Mouse (Mus musculus): Measurements from ENCODE around the gene Phf23. TPM values are rescaled to one million over a fixed set of nuclear protein-coding genes. Genes with fewer than 3 reads are reported as not detected.

Gene Phf23
- polyA plus RNA-seq, 1 experiment, result 44.4 TPM

DNA sequence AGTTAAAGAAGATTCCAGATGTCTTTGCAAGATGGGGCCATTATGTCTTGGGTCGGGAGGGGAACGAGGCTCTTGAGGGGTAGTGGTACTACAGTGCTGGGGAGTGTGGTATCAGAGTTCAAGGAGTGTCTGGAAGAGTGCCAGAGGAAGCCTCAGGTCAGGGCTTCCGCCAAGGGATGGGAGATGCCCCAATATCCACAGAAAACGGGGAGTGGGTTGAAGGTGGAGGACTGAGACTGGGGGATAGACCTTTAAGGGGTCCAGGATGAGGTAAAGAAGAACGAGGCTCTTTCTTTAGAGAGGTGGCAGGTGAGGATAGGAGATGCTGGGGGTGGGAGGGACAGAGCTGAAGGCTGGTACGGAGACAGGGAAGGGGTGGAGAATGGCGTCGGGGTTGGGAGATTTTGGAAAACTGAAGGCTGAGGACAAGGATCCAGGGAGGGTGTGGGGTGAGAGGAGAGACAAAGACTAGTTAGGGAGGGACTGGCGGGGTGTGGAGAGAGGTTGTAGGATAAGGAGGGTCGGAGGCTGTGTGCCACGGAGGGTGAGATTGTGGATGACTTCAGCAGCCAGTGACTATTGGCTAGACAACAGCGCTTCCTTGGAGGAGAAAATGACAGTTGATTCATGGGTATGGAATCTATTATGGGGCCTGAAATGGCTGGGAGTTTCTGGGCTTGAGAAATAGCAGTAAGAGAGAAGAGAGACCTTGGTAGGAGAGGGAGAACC lies 33.0 kb downstream of the Phf23 start:
- Histone ChIP-seq H3K4me1 (ENCODE audit: control insufficient read depth, insufficient read depth, low read length) (peaks cover 19% of the 10 kb centered on the region; the same call in 1 of the 2 replicates), H3K4me3 (replicated peaks; ENCODE audit: insufficient read depth, low read depth, low read length) (peak overlapping the region; percentile 53), H3K27me3 (ENCODE audit: control insufficient read depth, insufficient read depth, low read length) (no peaks in the 10 kb centered on the region), H3K27ac (ENCODE audit: insufficient read depth, low read length) (peak overlapping the region; percentile 41)
- DNase-seq, result peak in 1 of 2 experiments; percentile 36
- TF ChIP-seq POLR2A (IDR thresholded peaks at IDR 0.05; ENCODE audit: borderline replicate concordance, insufficient read depth, low read length) (no peak), CTCF (IDR thresholded peaks at IDR 0.05; ENCODE audit: borderline replicate concordance, insufficient read depth, low read depth, low read length) (no peak)
- 17% methylated on average over 12 of the region's 12 CpGs for WGBS

DNA sequence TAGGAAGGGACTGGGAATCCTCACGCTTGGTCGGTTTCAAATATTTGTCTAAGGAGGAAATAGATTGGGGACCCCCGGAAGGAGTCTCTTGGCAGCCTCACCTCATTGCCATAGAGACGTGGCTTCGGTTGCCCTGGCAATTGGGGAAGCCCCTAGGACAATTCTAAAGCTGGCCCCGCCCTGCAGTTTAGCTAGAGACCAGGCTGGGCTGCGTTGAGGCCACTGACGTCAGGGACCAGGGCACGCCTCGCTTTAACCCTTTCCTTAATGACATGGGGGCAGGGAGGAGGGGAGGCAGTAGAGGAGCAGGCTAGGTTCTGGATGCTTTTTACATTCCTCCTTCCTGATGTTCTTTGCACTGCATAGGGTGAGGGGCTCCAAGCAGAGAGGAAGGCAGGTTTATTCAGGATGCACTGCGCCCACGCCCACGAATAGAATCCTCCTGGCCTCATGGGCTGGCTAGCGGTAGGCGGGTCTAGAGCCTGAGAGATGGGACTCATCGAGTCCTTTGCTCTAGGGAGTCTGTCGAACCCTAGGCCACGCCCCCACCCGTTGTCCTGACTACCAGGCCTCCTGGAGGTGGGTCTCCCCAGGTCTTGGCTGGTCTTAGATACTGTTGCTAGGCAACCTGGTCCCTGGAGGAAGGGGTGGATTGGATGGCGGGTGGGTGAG lies 33.7 kb downstream of the Phf23 start:
- Histone ChIP-seq H3K4me1 (ENCODE audit: control insufficient read depth, insufficient read depth, low read length) (peaks cover 16% of the 10 kb centered on the region; the same call in 1 of the 2 replicates), H3K4me3 (replicated peaks; ENCODE audit: insufficient read depth, low read depth, low read length) (peak overlapping the region; percentile 53), H3K27me3 (ENCODE audit: control insufficient read depth, insufficient read depth, low read length) (no peaks in the 10 kb centered on the region), H3K27ac (ENCODE audit: insufficient read depth, low read length) (peak overlapping the region; percentile 41; the same call in 1 of the 2 replicates)
- 5% methylated on average over 20 of the region's 20 CpGs for WGBS
- TF ChIP-seq CTCF (IDR thresholded peaks at IDR 0.05; ENCODE audit: borderline replicate concordance, insufficient read depth, low read depth, low read length), result no peak
- TF ChIP-seq POLR2A (IDR thresholded peaks at IDR 0.05; ENCODE audit: borderline replicate concordance, insufficient read depth, low read length), result no peak
- DNase-seq, result peak; percentile 67 to 75

DNA sequence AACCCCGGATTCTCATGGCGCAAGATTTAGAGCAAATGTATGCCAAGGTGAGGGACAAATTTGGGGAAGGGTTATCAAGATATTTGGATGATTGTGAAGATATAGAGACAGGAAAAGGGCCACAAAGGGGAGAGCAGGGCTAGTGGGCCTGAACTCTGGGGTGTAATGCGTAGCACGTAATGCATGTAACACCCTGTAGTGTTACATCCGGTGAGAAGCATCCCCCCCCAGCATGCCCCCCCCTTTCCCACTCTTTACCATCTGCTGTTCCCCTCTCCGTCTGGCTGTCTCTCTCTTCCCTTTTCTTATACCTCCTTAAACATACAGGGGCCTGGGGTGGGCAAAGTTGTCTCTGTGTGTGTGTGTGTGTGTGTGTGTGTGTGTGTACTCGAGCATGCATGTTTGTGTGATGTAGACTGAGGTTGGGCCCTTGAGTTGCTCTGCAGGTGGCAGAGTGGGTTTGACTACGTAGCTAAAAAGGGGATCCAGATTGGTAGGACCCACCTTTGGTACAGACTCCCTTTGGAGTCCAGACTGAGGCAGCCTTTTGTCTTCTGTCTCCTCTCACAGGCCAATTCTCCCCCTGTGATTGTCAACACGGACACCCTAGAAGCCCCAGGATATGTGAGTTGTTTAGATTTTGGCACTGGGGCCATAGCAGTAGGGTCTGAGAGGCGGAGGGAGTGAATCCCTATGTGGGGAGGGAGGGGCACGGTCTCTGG lies 34.4 kb downstream of the Phf23 start:
- Histone ChIP-seq H3K4me3 (replicated peaks; ENCODE audit: insufficient read depth, low read depth, low read length) (no peak overlapping the region), H3K27me3 (ENCODE audit: control insufficient read depth, insufficient read depth, low read length) (no peaks in the 10 kb centered on the region), H3K27ac (ENCODE audit: insufficient read depth, low read length) (no peak overlapping the region; the same call in 1 of the 2 replicates), H3K4me1 (ENCODE audit: control insufficient read depth, insufficient read depth, low read length) (peaks cover 11% of the 10 kb centered on the region; the same call in 1 of the 2 replicates)
- WGBS, result 22% methylated on average over 11 of the region's 11 CpGs
- TF ChIP-seq CTCF (IDR thresholded peaks at IDR 0.05; ENCODE audit: borderline replicate concordance, insufficient read depth, low read depth, low read length) (no peak), POLR2A (IDR thresholded peaks at IDR 0.05; ENCODE audit: borderline replicate concordance, insufficient read depth, low read length) (no peak)
- DNase-seq, result no peak

DNA sequence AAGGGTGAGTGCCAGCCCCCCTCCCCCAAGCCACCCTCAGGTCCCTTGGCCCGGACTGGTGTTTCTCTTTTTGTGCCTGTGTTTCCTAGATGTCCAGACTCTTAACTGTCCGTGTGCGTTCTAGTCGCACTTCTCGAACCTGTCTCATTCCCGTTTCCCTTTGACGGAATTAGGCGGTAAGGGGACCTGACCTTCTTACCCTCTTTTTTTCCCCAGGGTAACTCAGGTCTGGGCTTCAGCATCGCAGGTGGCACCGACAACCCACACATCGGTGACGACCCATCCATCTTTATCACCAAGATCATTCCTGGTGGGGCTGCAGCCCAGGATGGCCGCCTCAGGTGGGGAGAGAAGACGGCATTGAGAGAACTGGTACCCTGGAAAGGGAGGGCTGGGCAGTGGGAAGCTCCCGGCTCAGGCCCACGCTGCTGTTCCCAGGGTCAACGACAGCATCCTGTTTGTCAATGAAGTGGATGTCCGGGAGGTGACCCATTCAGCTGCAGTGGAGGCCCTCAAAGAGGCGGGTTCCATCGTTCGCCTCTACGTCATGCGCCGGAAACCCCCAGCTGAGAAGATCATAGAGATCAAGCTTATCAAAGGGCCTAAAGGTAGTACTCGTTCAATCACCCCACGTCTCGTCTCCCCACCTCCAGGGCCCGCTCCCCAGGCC lies 35.2 kb downstream of the Phf23 start:
- TF ChIP-seq CTCF (IDR thresholded peaks at IDR 0.05; ENCODE audit: borderline replicate concordance, insufficient read depth, low read depth, low read length) (no peak), POLR2A (IDR thresholded peaks at IDR 0.05; ENCODE audit: borderline replicate concordance, insufficient read depth, low read length) (no peak)
- DNase-seq, result no peak
- H3K27ac ChIP-seq (ENCODE audit: insufficient read depth, low read length), result no peak overlapping the region; the same call in 1 of the 2 replicates
- no peak overlapping the region for H3K4me3 ChIP-seq (replicated peaks; ENCODE audit: insufficient read depth, low read depth, low read length)
- no peaks in the 10 kb centered on the region for H3K27me3 ChIP-seq (ENCODE audit: control insufficient read depth, insufficient read depth, low read length)
- 84% methylated on average over 28 of the region's 28 CpGs for WGBS
- peaks cover 11% of the 10 kb centered on the region; the same call in 1 of the 2 replicates for H3K4me1 ChIP-seq (ENCODE audit: control insufficient read depth, insufficient read depth, low read length)

- H3K27me3 ChIP-seq (ENCODE audit: control insufficient read depth, insufficient read depth, low read length), result no peaks in the 10 kb centered on the region
- TF ChIP-seq POLR2A (IDR thresholded peaks at IDR 0.05; ENCODE audit: borderline replicate concordance, insufficient read depth, low read length), result no peak
- TF ChIP-seq CTCF (IDR thresholded peaks at IDR 0.05; ENCODE audit: borderline replicate concordance, insufficient read depth, low read depth, low read length), result no peak
- WGBS, result 95% methylated on average over 11 of the region's 11 CpGs
- no peak for DNase-seq
- H3K27ac ChIP-seq (ENCODE audit: insufficient read depth, low read length), result no peak overlapping the region
- no peak overlapping the region for H3K4me3 ChIP-seq (replicated peaks; ENCODE audit: insufficient read depth, low read depth, low read length)
- peaks cover 11% of the 10 kb centered on the region; the same call in 1 of the 2 replicates for H3K4me1 ChIP-seq (ENCODE audit: control insufficient read depth, insufficient read depth, low read length)
Measured at GRCm38 (mm10) chr11:70031321-70031670, 35.7 kb downstream of the Phf23 start.

DNA sequence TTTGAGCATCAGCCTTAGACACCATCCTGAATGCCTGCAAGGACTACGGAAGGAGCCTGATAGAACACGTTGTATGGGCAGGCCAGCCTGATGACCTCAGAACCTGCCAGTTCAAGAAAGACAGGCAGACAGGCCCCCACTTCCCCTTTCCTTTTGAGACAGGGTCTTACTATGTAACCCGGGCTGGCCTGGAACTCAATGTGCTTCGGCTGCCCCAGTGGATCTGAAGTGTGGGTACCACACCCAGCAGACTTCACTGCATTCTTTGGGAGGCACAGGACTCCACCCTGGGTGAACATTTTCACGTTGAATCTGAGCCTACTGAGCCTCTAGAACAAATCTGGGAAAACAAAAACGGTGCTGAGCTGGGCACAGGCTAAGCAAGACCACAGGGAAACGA lies 42.6 kb downstream of the Phf23 start:
- TF ChIP-seq POLR2A (IDR thresholded peaks at IDR 0.05; ENCODE audit: borderline replicate concordance, insufficient read depth, low read length) (no peak), CTCF (IDR thresholded peaks at IDR 0.05; ENCODE audit: borderline replicate concordance, insufficient read depth, low read depth, low read length) (no peak)
- WGBS, result 82% methylated on average over 7 of the region's 7 CpGs
- Histone ChIP-seq H3K27ac (ENCODE audit: insufficient read depth, low read length) (no peak overlapping the region), H3K27me3 (ENCODE audit: control insufficient read depth, insufficient read depth, low read length) (no peaks in the 10 kb centered on the region), H3K4me1 (ENCODE audit: control insufficient read depth, insufficient read depth, low read length) (peaks cover 21% of the 10 kb centered on the region), H3K4me3 (replicated peaks; ENCODE audit: insufficient read depth, low read depth, low read length) (no peak overlapping the region)
- DNase-seq, result no peak

- DNase-seq, result no peak
- H3K4me1 ChIP-seq (ENCODE audit: control insufficient read depth, insufficient read depth, low read length), result peaks cover 21% of the 10 kb centered on the region
- TF ChIP-seq POLR2A (IDR thresholded peaks at IDR 0.05; ENCODE audit: borderline replicate concordance, insufficient read depth, low read length) (no peak), CTCF (IDR thresholded peaks at IDR 0.05; ENCODE audit: borderline replicate concordance, insufficient read depth, low read depth, low read length) (no peak)
- H3K27ac ChIP-seq (ENCODE audit: insufficient read depth, low read length), result no peak overlapping the region
- no peak overlapping the region for H3K4me3 ChIP-seq (replicated peaks; ENCODE audit: insufficient read depth, low read depth, low read length)
- H3K27me3 ChIP-seq (ENCODE audit: control insufficient read depth, insufficient read depth, low read length), result no peaks in the 10 kb centered on the region
- WGBS, result 79% methylated on average over 10 of the region's 10 CpGs
Measured at GRCm38 (mm10) chr11:70039631-70040030, 44.1 kb downstream of the Phf23 start.
